ENCODE assay signal across 8 mouse cellular contexts in genomic region chrX:105764162-105765004, GRCm38 (mm10). TPM values are rescaled to one million over a fixed set of nuclear protein-coding genes. Genes with fewer than 3 reads are reported as not detected.
DNase-seq lines count a peak whose midpoint lies in the region; ATAC-seq and TF ChIP-seq lines count a peak whose summit lies in the region.

Gene Fgf16 (plus strand): TSS chrX:105764279.

- TF ChIP-seq CTCF in thymus, adult 2 months (IDR thresholded peaks at IDR 0.05; ENCODE audit: borderline replicate concordance, control insufficient read depth, extremely low read depth, insufficient read depth, low read length, poor library complexity) = no peak

- H3K4me3 ChIP-seq in thymus, adult 2 months (ENCODE audit: control insufficient read depth, insufficient read depth, low read length) = peak within 1 kb of the TSS; percentile 36
- H3K4me3 ChIP-seq in heart, embryonic 13.5 days = peak within 1 kb of the TSS; percentile 53
- H3K4me3 ChIP-seq in limb, embryonic 13.5 days = peak within 1 kb of the TSS; percentile 47

- peaks cover 4% of the 10 kb centered on the region; the same call in 1 of the 2 replicates for H3K27me3 ChIP-seq in thymus, adult 2 months (ENCODE audit: control insufficient read depth, insufficient read depth, low read length)
- H3K27me3 ChIP-seq in heart, embryonic 13.5 days (replicated peaks) = peaks cover 57% of the 10 kb centered on the region
- peaks cover 57% of the 10 kb centered on the region for H3K27me3 ChIP-seq in limb, embryonic 13.5 days

- no peak for TF ChIP-seq POLR2A in thymus, adult 2 months (IDR thresholded peaks at IDR 0.05; ENCODE audit: control insufficient read depth, extremely low read depth, insufficient read depth, low read length, poor library complexity)

- H3K4me2 ChIP-seq in heart, embryonic 13.5 days = peak within 1 kb of the TSS; percentile 75
- H3K4me2 ChIP-seq in limb, embryonic 13.5 days (replicated peaks) = peak within 1 kb of the TSS; percentile 66

- peak within 1 kb of the TSS; percentile 69 for H3K9ac ChIP-seq in heart, embryonic 13.5 days
- peak within 1 kb of the TSS; percentile 59 for H3K9ac ChIP-seq in limb, embryonic 13.5 days

- no peak for ATAC-seq in heart, embryonic 13.5 days (ENCODE audit: extremely low read depth, insufficient number of reproducible peaks, low FRiP score, low TSS enrichment)
- peak; percentile 13; the same call in 1 of the 2 replicates for ATAC-seq in limb, embryonic 13.5 days (ENCODE audit: low FRiP score, low read depth)
- ATAC-seq in neutrophil, adult 5-6 weeks (ENCODE audit: extremely low read depth, insufficient number of reproducible peaks, low FRiP score, poor library complexity, severe bottlenecking) = peak; percentile 30; the same call in 1 of the 2 replicates

- peaks cover 5% of the 10 kb centered on the region for H3K4me1 ChIP-seq in thymus, adult 2 months (replicated peaks; ENCODE audit: control insufficient read depth, insufficient read depth, low read length)
- H3K4me1 ChIP-seq in heart, embryonic 13.5 days = peaks cover 11% of the 10 kb centered on the region
- H3K4me1 ChIP-seq in limb, embryonic 13.5 days = peaks cover 20% of the 10 kb centered on the region

- no peaks in the 10 kb centered on the region for H3K9me3 ChIP-seq in heart, embryonic 13.5 days
- no peaks in the 10 kb centered on the region for H3K9me3 ChIP-seq in limb, embryonic 13.5 days

- H3K36me3 ChIP-seq in thymus, adult 2 months (ENCODE audit: control insufficient read depth, insufficient read depth, low read length) = no peaks in the 10 kb centered on the region
- no peaks in the 10 kb centered on the region for H3K36me3 ChIP-seq in heart, embryonic 13.5 days
- H3K36me3 ChIP-seq in limb, embryonic 13.5 days = no peaks in the 10 kb centered on the region

- 2% methylated on average over 73 of the region's 86 CpGs for WGBS in thymus, adult 2 months
- 4% methylated on average over 27 of the region's 86 CpGs for WGBS in heart, embryonic 13.5 days
- WGBS in limb, embryonic 13.5 days = 8% methylated on average over 48 of the region's 86 CpGs

- DNase-seq in adrenal gland, postnatal 14 days = peak; percentile 12
- no peak for DNase-seq in adrenal gland, adult 8-10 months
- DNase-seq in thymus, adult 2 months = peak; percentile 16
- no peak for DNase-seq in thymus, adult 18-20 months
- no peak for DNase-seq in urinary bladder, postnatal 4 days (ENCODE audit: low spot score in 2 of 2)

- H3K27ac ChIP-seq in thymus, adult 2 months (ENCODE audit: control insufficient read depth, insufficient read depth, low read length) = no peak within 1 kb of the TSS
- H3K27ac ChIP-seq in heart, embryonic 13.5 days (replicated peaks) = no peak within 1 kb of the TSS
- H3K27ac ChIP-seq in limb, embryonic 13.5 days = peak within 1 kb of the TSS; percentile 15; the same call in 1 of the 2 replicates

RNA-seq across cellular contexts. Expression of gene Fgf16, which starts in this region (rescaled TPM):
- 0.56 and 1.1 TPM in 2 replicates for total RNA-seq in adrenal gland, postnatal 14 days (2021)
- under 1 TPM; 0.17 to 0.59 (median 0.40) TPM for total RNA-seq in adrenal gland, adult 8-10 months (2022)
- 0.14 and 0.86 TPM in 2 replicates for polyA plus RNA-seq in thymus, adult 2 months (2012; rRNA removed)
- polyA plus RNA-seq in heart, embryonic 13.5 days (2015; fragmentation: Nextera tagmentation; extraction: Ambion mirVana) = 0.14 and 0.17 TPM in 2 replicates
- 0.97 and 1.1 TPM in 2 replicates for polyA plus RNA-seq in limb, embryonic 13.5 days (2015; fragmentation: Nextera tagmentation; extraction: Ambion mirVana)
- 0.35 TPM in 1 of 2 replicates, not detected in the other for total RNA-seq in neutrophil, adult 5-6 weeks (2017)

Comparison
In these comparisons a context has a peak if more than half of its experiments do, and no peak if none do; other contexts are left out.
1. Peak in DNase-seq and H3K4me3 ChIP-seq in thymus, adult 2 months; RNA of the gene not detected or under 1 TPM.
2. Peak in ATAC-seq in neutrophil, adult 5-6 weeks; RNA of the gene not detected or under 1 TPM.